Mouse (Mus musculus) heart, adult 11 months (tissue): ENCODE data around the gene Slc25a39.
"Not testable (repeated sequence)": the region's sequence is repeated elsewhere in the genome, so short reads cannot be mapped to it uniquely, and the experiment has no call there.

Experiments used
- DNase-seq: peaks from one replicate; pipeline ENCODE4 v3.0.0; 2022

Gene Slc25a39

DNA sequence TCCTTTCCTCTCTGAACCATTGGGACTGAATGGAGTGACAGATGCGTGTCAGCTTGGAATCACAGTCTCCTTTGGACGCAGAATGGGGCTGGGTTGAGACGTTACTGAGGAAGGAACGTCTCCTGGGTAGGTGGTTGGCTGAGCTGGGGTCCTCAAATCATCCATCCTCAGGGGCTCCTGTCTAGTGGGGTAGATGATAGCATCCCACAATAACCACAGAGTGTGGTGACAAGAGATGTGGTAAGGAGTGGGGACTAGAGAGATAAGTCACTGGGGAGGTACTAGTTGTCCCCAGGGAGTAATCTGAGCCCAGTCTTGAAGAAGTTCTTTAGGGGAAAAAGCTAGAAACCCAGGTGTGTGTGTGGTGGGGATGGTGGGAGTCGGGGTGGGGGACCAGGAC lies 39.4 kb downstream of the Slc25a39 start:
- no peak for DNase-seq

DNA sequence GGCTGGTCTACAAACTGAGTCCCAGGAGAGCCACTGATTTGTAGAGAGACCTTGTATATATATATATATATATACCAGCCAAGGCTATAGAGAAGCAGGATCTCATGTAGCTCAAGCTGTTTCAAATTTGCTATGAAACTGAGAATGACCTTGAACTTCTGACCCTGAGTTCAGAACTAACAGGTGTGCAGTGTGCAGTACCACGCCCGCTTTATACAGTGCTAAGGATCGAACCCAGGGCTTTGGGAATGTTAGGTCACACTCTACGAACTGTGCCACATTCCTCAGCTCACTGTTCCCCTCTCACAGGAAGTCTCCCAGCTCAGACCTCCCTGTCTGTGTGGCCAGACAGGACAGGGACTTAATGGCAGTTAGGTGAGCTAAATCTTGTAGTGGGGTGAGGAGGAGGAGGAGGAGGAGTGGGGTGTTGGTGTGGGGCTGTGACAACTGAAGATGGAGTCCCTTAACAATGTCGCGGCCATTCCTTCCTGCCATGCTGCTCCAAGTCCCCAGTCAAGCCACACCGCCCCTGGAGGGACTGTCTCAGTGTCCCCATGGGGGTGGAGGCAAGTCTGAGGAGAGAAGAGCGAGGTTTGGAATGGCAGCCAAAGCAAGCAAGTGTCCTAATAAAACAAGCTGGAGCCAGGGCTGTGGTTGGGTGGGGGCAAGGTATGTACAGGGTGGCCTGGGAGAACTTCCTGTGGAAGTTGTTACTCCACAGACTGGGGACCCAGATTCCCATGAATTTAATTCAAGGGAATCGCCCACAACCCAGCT lies 40.1 kb downstream of the Slc25a39 start:
- peak; percentile 85 for DNase-seq

DNA sequence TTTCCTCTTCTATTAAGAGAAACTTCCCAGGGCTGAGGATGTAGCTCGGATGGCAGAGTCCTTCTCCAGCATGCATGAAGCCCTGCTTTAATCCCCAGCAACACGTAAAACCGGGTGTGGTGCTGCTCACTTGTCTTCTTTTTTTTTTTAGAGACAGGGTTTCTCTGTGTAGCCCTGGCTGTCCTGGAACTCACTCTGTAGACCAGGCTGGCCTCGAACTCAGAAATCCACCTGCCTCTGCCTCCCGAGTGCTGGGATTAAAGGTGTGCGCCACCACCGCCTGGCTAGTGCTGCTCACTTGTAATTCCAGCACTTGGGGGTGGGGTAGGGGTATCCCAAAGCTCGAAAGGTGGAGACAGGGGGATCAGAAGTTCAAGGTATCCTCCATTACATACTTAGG lies 41.6 kb downstream of the Slc25a39 start, which contains the start of gene Slc4a1:
TSS of gene Slc4a1 (minus strand) at position 101 of the 400 bp plus-strand sequence.
- DNase-seq, result not testable (repeated sequence)

DNA sequence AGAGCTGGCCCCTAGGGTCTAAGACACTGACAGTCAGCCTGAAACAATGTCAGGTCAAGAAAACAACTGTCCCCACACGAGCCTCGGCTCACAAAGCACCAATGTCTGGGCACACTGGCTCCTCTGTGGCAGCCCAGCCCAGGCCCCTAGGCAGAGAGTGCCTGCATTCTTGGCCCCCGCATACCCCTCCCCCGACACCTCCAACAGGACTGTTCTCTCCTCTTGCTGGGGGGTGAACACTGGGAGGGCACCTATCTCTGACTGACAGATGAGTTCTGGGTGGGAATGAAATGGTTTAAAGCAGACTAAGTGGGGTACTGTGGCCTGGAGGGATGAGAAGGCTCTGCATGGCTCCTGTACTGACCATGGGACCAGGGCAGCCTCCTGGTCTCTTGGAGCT lies 42.0 kb downstream of the Slc25a39 start:
- no peak for DNase-seq

DNA sequence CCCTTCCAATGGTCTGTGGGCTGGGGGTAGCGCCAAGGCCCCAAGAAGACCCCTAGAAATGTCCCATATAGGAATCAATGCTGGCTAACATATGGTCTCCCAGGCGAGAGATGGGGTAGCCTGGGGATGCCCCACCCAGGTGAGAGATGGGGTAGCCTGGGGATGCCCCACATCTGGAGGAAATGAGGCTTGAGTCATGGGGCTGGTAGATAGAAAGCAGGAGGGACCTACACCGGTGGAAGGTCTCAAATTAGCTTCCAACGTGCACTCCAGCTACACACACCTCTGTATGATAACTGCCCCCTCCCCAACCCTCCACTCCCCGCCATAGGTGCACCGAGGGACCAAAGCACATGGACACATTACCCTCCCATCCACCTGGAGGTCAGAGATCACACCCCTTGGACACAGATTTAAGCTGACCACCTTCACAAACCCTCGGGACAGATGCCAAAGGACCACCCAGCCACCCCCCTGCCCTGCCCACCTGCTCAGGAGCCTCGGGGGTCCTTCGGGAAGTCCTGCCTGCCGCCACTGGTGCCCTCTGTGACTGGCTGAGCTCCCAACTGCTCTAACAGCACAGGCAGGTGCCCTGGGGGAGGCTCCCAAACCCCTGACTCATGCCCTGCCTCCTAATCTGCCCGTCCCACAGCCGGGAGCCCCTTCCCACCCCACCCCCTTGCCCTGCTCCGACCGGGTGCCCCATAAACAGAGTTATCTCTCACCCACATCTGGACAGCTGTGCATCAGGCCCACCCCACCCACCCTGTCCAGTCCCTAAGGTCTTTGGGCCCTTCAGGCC lies 43.0 kb downstream of the Slc25a39 start:
- DNase-seq, result peak; percentile 84

DNA sequence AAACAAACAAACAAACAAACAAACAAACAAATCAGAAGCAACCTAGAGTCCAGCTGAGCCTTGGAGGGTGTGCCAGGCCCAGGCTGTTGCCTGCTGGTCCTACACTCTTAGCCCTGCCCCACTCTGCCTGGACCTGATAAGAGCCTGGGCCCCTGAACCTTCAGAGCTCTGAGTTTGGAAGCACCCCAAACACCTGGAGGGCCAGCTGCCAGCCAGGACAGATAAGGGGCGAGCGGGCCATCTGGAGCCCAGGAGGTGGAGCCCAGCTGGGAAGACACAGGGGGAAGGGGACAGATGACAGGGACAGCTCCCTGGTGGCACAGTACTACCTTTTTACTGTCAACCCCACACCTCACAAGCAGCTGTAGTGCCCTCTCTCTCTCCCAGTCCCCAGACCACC lies 44.1 kb downstream of the Slc25a39 start:
- peak; percentile 88 for DNase-seq

DNA sequence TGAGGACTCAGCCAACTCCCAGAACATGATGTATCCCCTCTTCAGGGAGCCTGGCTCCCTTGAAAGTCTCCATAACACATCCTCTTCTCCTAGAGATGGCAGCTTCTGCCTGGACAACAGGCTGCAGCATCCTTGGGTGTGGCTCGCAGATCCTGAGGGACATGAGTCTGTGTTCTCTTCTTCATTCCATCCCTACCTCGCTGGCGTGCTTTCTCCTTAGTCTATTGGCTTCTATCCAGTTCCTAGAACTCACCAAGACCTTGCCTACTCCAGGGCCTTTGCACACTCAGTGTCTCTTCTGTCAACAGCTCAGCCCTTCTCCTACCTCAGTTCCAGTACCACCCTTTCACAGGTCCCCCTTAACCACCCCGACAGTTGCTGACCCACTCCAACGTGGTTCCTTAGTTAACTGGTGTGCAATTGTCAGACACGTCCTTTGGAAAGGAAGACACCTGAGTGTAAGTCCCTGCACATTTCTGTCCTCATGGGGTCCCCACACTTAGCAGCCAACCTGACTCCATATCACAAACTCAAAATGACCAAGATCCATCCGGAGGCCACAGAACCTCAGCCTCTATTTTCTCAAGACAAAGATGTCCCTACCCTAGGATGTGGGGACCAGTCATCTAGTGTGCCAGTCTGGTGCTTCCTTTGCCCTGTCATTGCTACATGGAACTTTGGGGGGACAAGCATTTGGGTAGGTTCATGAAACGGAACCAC lies 45.8 kb downstream of the Slc25a39 start:
- DNase-seq, result peak; percentile 81

DNA sequence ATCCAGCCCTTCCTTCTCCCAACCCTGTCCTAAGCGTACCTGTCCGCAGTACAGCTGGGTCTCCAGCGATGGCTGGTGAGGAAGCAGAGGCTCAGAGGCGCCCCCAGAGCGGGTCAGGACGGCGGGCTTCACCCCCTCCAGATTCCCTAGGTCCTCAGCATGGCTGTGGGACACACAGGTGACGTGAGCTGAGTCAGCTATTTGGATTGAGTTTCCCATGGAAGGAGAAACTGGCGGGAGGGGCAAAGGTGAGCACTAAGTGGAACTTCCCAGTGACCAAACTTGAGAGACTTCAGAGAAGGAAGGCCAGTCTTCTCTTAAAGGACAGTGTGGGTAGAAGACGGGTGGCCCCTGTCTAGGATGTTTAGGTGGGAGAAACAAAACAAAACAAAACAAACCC lies 49.4 kb downstream of the Slc25a39 start:
- DNase-seq, result no peak

DNA sequence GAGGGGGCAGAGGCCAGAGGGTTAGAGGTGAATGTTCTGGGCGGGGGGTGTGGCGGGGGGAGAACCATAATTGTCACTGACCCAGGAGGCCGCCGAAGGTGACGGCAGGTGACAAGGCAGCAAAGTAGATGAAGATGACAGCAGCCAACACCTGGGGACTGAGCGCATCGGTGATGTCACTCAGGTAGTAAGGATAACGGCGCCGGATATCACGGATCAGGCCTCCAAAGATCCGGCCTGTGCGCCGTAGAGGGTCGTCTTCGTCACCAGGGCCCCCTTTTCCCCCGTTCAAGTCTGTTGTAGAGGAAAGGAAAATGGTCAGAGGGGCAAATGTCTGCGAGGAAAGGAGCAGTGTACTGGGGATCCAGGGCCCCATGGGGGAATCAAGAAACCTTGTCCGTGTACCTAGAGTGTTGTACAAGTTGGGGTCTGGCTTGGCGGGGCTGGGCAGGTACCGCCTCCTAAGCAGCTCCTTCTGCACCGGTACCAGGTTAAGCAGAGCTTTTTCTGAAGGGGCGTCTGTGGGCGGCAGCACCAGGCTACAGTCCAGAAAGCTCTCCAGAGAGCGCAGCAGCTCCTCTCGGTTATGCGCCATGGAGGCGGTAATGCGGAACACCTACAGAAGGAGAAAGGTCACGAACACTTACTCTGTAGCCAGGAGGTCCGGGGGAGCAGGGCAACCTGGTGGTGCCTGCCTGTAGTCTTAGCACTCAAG lies 51.0 kb downstream of the Slc25a39 start:
- peak; percentile 80 for DNase-seq

DNA sequence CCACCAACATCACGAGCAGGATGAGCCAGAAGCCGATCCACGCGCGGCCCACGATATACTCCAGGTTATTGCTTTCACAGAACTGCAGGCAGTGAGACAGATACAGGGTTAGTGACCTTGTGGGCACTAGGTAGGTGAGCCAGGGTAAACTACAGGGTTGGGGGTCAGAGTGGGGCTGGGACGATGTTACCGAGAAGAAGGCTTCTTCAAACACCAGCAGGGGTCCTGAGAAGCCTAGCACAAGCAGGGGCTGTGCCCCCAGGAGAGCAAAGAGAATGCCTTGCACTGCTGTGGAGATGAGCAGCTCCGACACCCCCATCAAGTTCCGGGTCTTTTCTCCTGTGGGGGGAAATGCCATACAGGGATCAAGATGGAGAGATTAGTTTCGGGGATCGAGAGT lies 51.6 kb downstream of the Slc25a39 start:
- peak; percentile 74 for DNase-seq

DNA sequence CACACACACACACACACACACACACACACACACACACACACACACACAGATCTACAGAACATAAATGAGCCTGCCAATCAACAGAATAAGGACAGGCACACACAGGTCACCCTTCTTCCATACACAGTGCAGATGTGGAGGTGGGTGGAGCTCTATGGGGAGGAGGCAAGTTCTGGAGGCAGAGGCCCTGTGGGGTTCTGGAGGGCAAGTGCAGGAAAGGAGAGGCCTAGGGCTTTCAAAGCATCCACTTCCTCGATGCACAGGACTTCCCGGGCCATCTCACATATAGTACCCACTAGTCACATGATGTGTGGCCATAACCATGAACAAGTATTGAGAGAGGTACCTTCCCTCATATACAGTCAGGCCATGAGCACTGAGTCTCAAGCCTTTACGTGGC lies 52.2 kb downstream of the Slc25a39 start:
- no peak for DNase-seq

DNA sequence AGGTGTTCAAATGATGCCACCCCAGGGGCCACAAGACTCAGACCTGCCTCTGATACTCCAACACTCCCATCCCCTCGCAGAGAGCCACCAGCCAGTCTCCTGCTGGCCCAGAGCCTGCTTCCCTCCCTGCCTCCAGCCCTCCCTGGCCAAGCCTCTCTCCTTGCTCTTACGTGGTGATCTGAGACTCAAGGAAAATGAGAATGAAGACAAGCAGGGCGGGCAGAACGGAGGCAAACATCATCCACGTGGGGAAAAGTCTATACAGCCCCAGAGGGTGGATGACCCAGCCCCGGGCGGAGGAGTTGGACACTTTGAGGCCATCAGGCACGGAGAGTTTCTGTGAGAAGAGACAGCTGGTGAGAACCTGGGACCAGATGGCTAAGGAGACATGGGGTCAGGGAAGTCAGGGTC lies 54.7 kb downstream of the Slc25a39 start:
- DNase-seq, result peak; percentile 77
